Mouse (Mus musculus) large intestine, adult 2 months (tissue): ENCODE measurements around the gene Gm10375. TPM values are rescaled to one million over a fixed set of nuclear protein-coding genes. Genes with fewer than 3 reads are reported as not detected.
"Not testable (repeated sequence)": the region's sequence is repeated elsewhere in the genome, so short reads cannot be mapped to it uniquely, and the experiment has no call there.

ENCODE experiments used
- DNase-seq: peaks from one replicate; pipeline ENCODE4 v3.0.0-alpha.2; 2012; ENCODE audit warnings: low read depth, low spot score
- WGBS: fragments of 180-500 bp; shearing (Covaris S2); methylation state at CpG from one replicate; pipeline ENCODE4 v1.1.7; 2018; 5-methylcytosine and 5-hydroxymethylcytosine counted together
- polyA plus RNA-seq: library from polyadenylated mRNA; depleted of rRNA; stranded (reverse); fragments of >200 nt; gene quantifications from 2 replicates; pipeline ENCODE4 v1.2.3, GENCODE M21; 2012; rRNA removed

Gm10375 gene
- polyA plus RNA-seq = not detected in 2 replicates

GRCm38 (mm10) chr14:43607913-43608312, at the start of gene Gm10375:
TSS of gene Gm10375 (minus strand) at chr14:43608013.
- DNase-seq = not testable (repeated sequence)

GRCm38 (mm10) chr14:43579046-43579445, 28.8 kb downstream of the Gm10375 start, which contains the start of gene Gm17654:
TSS of gene Gm17654 (minus strand) at chr14:43579146.
- not testable (repeated sequence) for DNase-seq
- WGBS = 87% methylated on average over 1 of the region's 2 CpGs

GRCm38 (mm10) chr14:43577969-43578368, 29.8 kb downstream of the Gm10375 start:
- DNase-seq = not testable (repeated sequence)
- 91% methylated on average over 4 of the region's 4 CpGs for WGBS

Other genes with a start within 250 kb of the Gm10375 start
- gene Gm8138, start 191.7 kb downstream of the Gm10375 start, polyA plus RNA-seq = not detected in 2 replicates
- not detected in 2 replicates for gene Gm5799, start 64.4 kb downstream of the Gm10375 start, polyA plus RNA-seq
- gene Gm17654, start 28.9 kb downstream of the Gm10375 start, polyA plus RNA-seq = not detected in 2 replicates
- gene Gm8165, start 69.2 kb upstream of the Gm10375 start, polyA plus RNA-seq = not detected in 2 replicates
- 0.21 TPM in 1 of 2 replicates, not detected in the other for gene Gm7324, start 89.8 kb upstream of the Gm10375 start, polyA plus RNA-seq
- gene Gm16506, start 119.5 kb upstream of the Gm10375 start, polyA plus RNA-seq = not detected in 2 replicates
- gene Gm6526, start 139.9 kb upstream of the Gm10375 start, polyA plus RNA-seq = not detected in 2 replicates
- not detected in 2 replicates for gene Gm8180, start 176.7 kb upstream of the Gm10375 start, polyA plus RNA-seq